Mouse (Mus musculus): ENCODE measurements around the gene Mrpl10.

GRCm38 (mm10) chr11:97050216-97050943 lies 9.0 kb downstream of the Mrpl10 start, which contains the start of gene Osbpl7:
- TF ChIP-seq CTCF (IDR thresholded peaks at IDR 0.05; ENCODE audit: low read depth) (peak; percentile 66), EP300 (optimal IDR thresholded peaks at IDR 0.05) (no peak)
